Mouse (Mus musculus) hindbrain, embryonic 15.5 days (tissue): Measurements from ENCODE around the gene Mrpl42. TPM values are rescaled to one million over a fixed set of nuclear protein-coding genes. Genes with fewer than 3 reads are reported as not detected.
"Not testable (repeated sequence)": the region's sequence is repeated elsewhere in the genome, so short reads cannot be mapped to it uniquely, and the experiment has no call there.

ENCODE experiments used
- ATAC-seq: fragments of 200-750 bp; cut with Nextera tagmentation; 2 replicates; pipeline ENCODE4 v1.8.0; 2017; ENCODE audit warnings: low read depth, moderate number of reproducible peaks, moderate TSS enrichment; ENCODE audit not compliant: low FRiP score
- H3K27ac ChIP-seq: fragments of 300-500 bp; sonication (generic); replicated peaks from 2 replicates; pipeline ENCODE4 v1.5.1; 2015; ENCODE audit warnings: mild to moderate bottlenecking, inconsistent platforms
- H3K27me3 ChIP-seq: fragments of 300-500 bp; sonication (generic); 2 replicates; pipeline ENCODE4 v1.6.1; 2015; ENCODE audit warnings: control low read depth, inconsistent platforms
- H3K36me3 ChIP-seq: fragments of 300-500 bp; sonication (generic); 2 replicates; pipeline ENCODE4 v1.6.1; 2015; ENCODE audit warnings: control low read depth, inconsistent platforms
- H3K4me1 ChIP-seq: fragments of 300-500 bp; sonication (generic); replicated peaks from 2 replicates; pipeline ENCODE4 v1.6.1; 2015; ENCODE audit warnings: control low read depth, inconsistent platforms
- H3K4me2 ChIP-seq: fragments of 300-500 bp; sonication (generic); 2 replicates; pipeline ENCODE4 v1.6.1; 2015; ENCODE audit warnings: moderate library complexity, mild to moderate bottlenecking, inconsistent platforms
- H3K4me3 ChIP-seq: fragments of 300-500 bp; sonication (generic); 2 replicates; pipeline ENCODE4 v1.5.1; 2015; ENCODE audit warnings: mild to moderate bottlenecking, inconsistent platforms
- H3K9ac ChIP-seq: fragments of 300-500 bp; sonication (generic); 2 replicates; pipeline ENCODE4 v1.6.1; 2015; ENCODE audit warnings: inconsistent platforms
- H3K9me3 ChIP-seq: fragments of 300-500 bp; sonication (generic); 2 replicates; pipeline ENCODE4 v1.6.1; 2016; ENCODE audit warnings: control low read depth, inconsistent platforms
- WGBS: fragments of 180-500 bp; shearing (Covaris S2); methylation state at CpG from one replicate; pipeline ENCODE4 v1.1.7; 2015; 5-methylcytosine and 5-hydroxymethylcytosine counted together
- polyA plus RNA-seq: library from polyadenylated mRNA; unstranded; fragments of >200 nt; fragmentation: Nextera tagmentation; extraction: Ambion mirVana; gene quantifications from 2 replicates; pipeline ENCODE4 v1.2.1, GENCODE M21; 2015

The Mrpl42 gene
- polyA plus RNA-seq, result 257 and 280 TPM in 2 replicates

- Histone ChIP-seq H3K27ac (peak within 1 kb of the TSS; percentile 89), H3K4me2 (peak within 1 kb of the TSS; percentile 63), H3K4me1 (peaks cover 10% of the 10 kb centered on the region), H3K9me3 (no peaks in the 10 kb centered on the region), H3K27me3 (no peaks in the 10 kb centered on the region), H3K4me3 (peak within 1 kb of the TSS; percentile 77), H3K36me3 (no peaks in the 10 kb centered on the region), H3K9ac (peak within 1 kb of the TSS; percentile 86)
- WGBS, result under 1% methylated on average over 35 of the region's 35 CpGs
- ATAC-seq, result peak; percentile 97
Measured at GRCm38 (mm10) chr10:95501463-95502081, at the start of gene Mrpl42. Mrpl42 (minus strand) TSS chr10:95501940.

- Histone ChIP-seq H3K36me3 (peaks cover 20% of the 10 kb centered on the region), H3K9me3 (no peaks in the 10 kb centered on the region), H3K27me3 (no peaks in the 10 kb centered on the region), H3K4me3 (no peak overlapping the region), H3K27ac (no peak overlapping the region), H3K9ac (no peak overlapping the region), H3K4me2 (no peak overlapping the region), H3K4me1 (peaks cover 9% of the 10 kb centered on the region)
- no peak for ATAC-seq
- 59% methylated on average over 1 of the region's 1 CpGs for WGBS
Measured at GRCm38 (mm10) chr10:95550506-95550905, 48.8 kb upstream of the Mrpl42 start.

GRCm38 (mm10) chr10:95549080-95549479, 47.3 kb upstream of the Mrpl42 start:
- WGBS, result 64% methylated on average over 5 of the region's 5 CpGs

GRCm38 (mm10) chr10:95548154-95548826, 46.5 kb upstream of the Mrpl42 start:
- Histone ChIP-seq H3K4me3 (no peak overlapping the region), H3K27me3 (no peaks in the 10 kb centered on the region), H3K9ac (no peak overlapping the region), H3K36me3 (peaks cover 29% of the 10 kb centered on the region), H3K27ac (no peak overlapping the region), H3K9me3 (no peaks in the 10 kb centered on the region), H3K4me1 (peaks cover 9% of the 10 kb centered on the region), H3K4me2 (no peak overlapping the region)
- ATAC-seq, result no peak
- 81% methylated on average over 11 of the region's 11 CpGs for WGBS

More at GRCm38 (mm10) chr10:95549080-95549479, 47.3 kb upstream of the Mrpl42 start:
- not testable (repeated sequence) for H3K9ac ChIP-seq, ATAC-seq, H3K27me3 ChIP-seq, H3K27ac ChIP-seq, H3K9me3 ChIP-seq, H3K4me3 ChIP-seq, H3K4me1 ChIP-seq, H3K4me2 ChIP-seq
- peaks cover 29% of the 10 kb centered on the region for H3K36me3 ChIP-seq

- no peak overlapping the region for H3K4me2 ChIP-seq
- 95% methylated on average over 2 of the region's 2 CpGs for WGBS
- no peaks in the 10 kb centered on the region for H3K27me3 ChIP-seq
- no peak overlapping the region for H3K27ac ChIP-seq
- H3K4me1 ChIP-seq, result no peaks in the 10 kb centered on the region
- H3K9me3 ChIP-seq, result no peaks in the 10 kb centered on the region
- H3K36me3 ChIP-seq, result peaks cover 29% of the 10 kb centered on the region
- ATAC-seq, result no peak
- H3K4me3 ChIP-seq, result no peak overlapping the region
- H3K9ac ChIP-seq, result no peak overlapping the region
Measured at GRCm38 (mm10) chr10:95546178-95546577, 44.4 kb upstream of the Mrpl42 start.

GRCm38 (mm10) chr10:95545051-95545450, 43.3 kb upstream of the Mrpl42 start:
- H3K9me3 ChIP-seq, result no peaks in the 10 kb centered on the region
- H3K36me3 ChIP-seq, result peaks cover 29% of the 10 kb centered on the region
- H3K27ac ChIP-seq, result no peak overlapping the region
- no peak overlapping the region for H3K9ac ChIP-seq
- no peak overlapping the region for H3K4me2 ChIP-seq
- H3K4me1 ChIP-seq, result no peaks in the 10 kb centered on the region
- no peaks in the 10 kb centered on the region for H3K27me3 ChIP-seq
- 52% methylated on average over 4 of the region's 4 CpGs for WGBS
- H3K4me3 ChIP-seq, result no peak overlapping the region
- no peak for ATAC-seq

- Histone ChIP-seq H3K4me2 (no peak overlapping the region), H3K4me3 (no peak overlapping the region), H3K4me1 (no peaks in the 10 kb centered on the region), H3K9me3 (no peaks in the 10 kb centered on the region), H3K27me3 (no peaks in the 10 kb centered on the region), H3K36me3 (peaks cover 27% of the 10 kb centered on the region), H3K9ac (no peak overlapping the region), H3K27ac (no peak overlapping the region)
- WGBS, result 72% methylated on average over 2 of the region's 2 CpGs
- ATAC-seq, result no peak
Measured at GRCm38 (mm10) chr10:95544651-95545050, 42.9 kb upstream of the Mrpl42 start.

- no peak overlapping the region for H3K4me3 ChIP-seq
- no peak overlapping the region for H3K27ac ChIP-seq
- H3K27me3 ChIP-seq, result no peaks in the 10 kb centered on the region
- H3K9ac ChIP-seq, result no peak overlapping the region
- H3K4me1 ChIP-seq, result no peaks in the 10 kb centered on the region
- ATAC-seq, result no peak
- H3K4me2 ChIP-seq, result no peak overlapping the region
- peaks cover 24% of the 10 kb centered on the region for H3K36me3 ChIP-seq
- no peaks in the 10 kb centered on the region for H3K9me3 ChIP-seq
Measured at GRCm38 (mm10) chr10:95544004-95544403, 42.3 kb upstream of the Mrpl42 start.

- ATAC-seq, result no peak
- WGBS, result 93% methylated on average over 2 of the region's 2 CpGs
- Histone ChIP-seq H3K4me3 (no peak overlapping the region), H3K36me3 (peaks cover 22% of the 10 kb centered on the region), H3K4me1 (no peaks in the 10 kb centered on the region), H3K27me3 (no peaks in the 10 kb centered on the region), H3K4me2 (no peak overlapping the region), H3K9ac (no peak overlapping the region), H3K9me3 (no peaks in the 10 kb centered on the region), H3K27ac (no peak overlapping the region)
Measured at GRCm38 (mm10) chr10:95543377-95543776, 41.6 kb upstream of the Mrpl42 start.

- no peak for ATAC-seq
- Histone ChIP-seq H3K27ac (no peak overlapping the region), H3K4me2 (no peak overlapping the region), H3K9ac (no peak overlapping the region), H3K36me3 (peaks cover 19% of the 10 kb centered on the region), H3K9me3 (no peaks in the 10 kb centered on the region), H3K4me3 (no peak overlapping the region), H3K27me3 (no peaks in the 10 kb centered on the region), H3K4me1 (no peaks in the 10 kb centered on the region)
- WGBS, result 95% methylated on average over 4 of the region's 4 CpGs
Measured at GRCm38 (mm10) chr10:95542916-95543315, 41.2 kb upstream of the Mrpl42 start.

- Histone ChIP-seq H3K9me3 (no peaks in the 10 kb centered on the region), H3K36me3 (peaks cover 4% of the 10 kb centered on the region; the same call in 1 of the 2 replicates), H3K27ac (no peak overlapping the region), H3K4me2 (no peak overlapping the region), H3K4me1 (no peaks in the 10 kb centered on the region), H3K9ac (no peak overlapping the region), H3K27me3 (no peaks in the 10 kb centered on the region), H3K4me3 (no peak overlapping the region)
- no peak for ATAC-seq
- WGBS, result 91% methylated on average over 3 of the region's 3 CpGs
Measured at GRCm38 (mm10) chr10:95539841-95540240, 38.1 kb upstream of the Mrpl42 start.

GRCm38 (mm10) chr10:95539260-95539659, 37.5 kb upstream of the Mrpl42 start:
- Histone ChIP-seq H3K4me2 (no peak overlapping the region), H3K9ac (no peak overlapping the region), H3K4me3 (no peak overlapping the region), H3K27ac (no peak overlapping the region), H3K9me3 (no peaks in the 10 kb centered on the region), H3K27me3 (no peaks in the 10 kb centered on the region), H3K36me3 (no peaks in the 10 kb centered on the region; the same call in 1 of the 2 replicates), H3K4me1 (no peaks in the 10 kb centered on the region)
- no peak for ATAC-seq
- 92% methylated on average over 3 of the region's 3 CpGs for WGBS
